Mouse (Mus musculus) kidney, embryonic 15.5 days (tissue): ENCODE results near the gene Plce1. TPM values are rescaled to one million over a fixed set of nuclear protein-coding genes. Genes with fewer than 3 reads are reported as not detected.

ENCODE experiments used
- ATAC-seq: fragments of 200-750 bp; cut with Nextera tagmentation; replicated peaks from 2 replicates; pipeline ENCODE4 v1.8.0; 2017; ENCODE audit warnings: moderate TSS enrichment; ENCODE audit not compliant: low FRiP score
- H3K27ac ChIP-seq: fragments of 300-500 bp; sonication (generic); 2 replicates; pipeline ENCODE4 v1.5.1; 2015; ENCODE audit warnings: mild to moderate bottlenecking, inconsistent platforms
- H3K27me3 ChIP-seq: fragments of 300-500 bp; sonication (generic); 2 replicates; pipeline ENCODE4 v1.6.1; 2015; ENCODE audit warnings: inconsistent platforms
- H3K36me3 ChIP-seq: fragments of 300-500 bp; sonication (generic); 2 replicates; pipeline ENCODE4 v1.6.1; 2015; ENCODE audit warnings: inconsistent platforms
- H3K4me1 ChIP-seq: fragments of 300-500 bp; sonication (generic); 2 replicates; pipeline ENCODE4 v1.6.1; 2015; ENCODE audit warnings: inconsistent platforms
- H3K4me2 ChIP-seq: fragments of 300-500 bp; sonication (generic); 2 replicates; pipeline ENCODE4 v1.6.1; 2015; ENCODE audit warnings: moderate library complexity, mild to moderate bottlenecking, inconsistent platforms
- H3K4me3 ChIP-seq: fragments of 300-500 bp; sonication (generic); replicated peaks from 2 replicates; pipeline ENCODE4 v1.5.1; 2015; ENCODE audit warnings: mild to moderate bottlenecking, inconsistent platforms
- H3K9ac ChIP-seq: fragments of 300-500 bp; sonication (generic); 2 replicates; pipeline ENCODE4 v1.6.1; 2015; ENCODE audit warnings: mild to moderate bottlenecking, inconsistent platforms
- H3K9me3 ChIP-seq: fragments of 300-500 bp; sonication (generic); replicated peaks from 2 replicates; pipeline ENCODE4 v1.6.1; 2016; ENCODE audit warnings: inconsistent platforms
- WGBS: fragments of 180-500 bp; shearing (Covaris S2); methylation state at CpG from one replicate; pipeline ENCODE4 v1.1.7; 2015; ENCODE audit warnings: mixed read lengths; 5-methylcytosine and 5-hydroxymethylcytosine counted together
- polyA plus RNA-seq: library from polyadenylated mRNA; unstranded; fragments of >200 nt; fragmentation: Nextera tagmentation; extraction: Ambion mirVana; gene quantifications from 2 replicates; pipeline ENCODE4 v1.2.1, GENCODE M21; 2015

Gene Plce1
- polyA plus RNA-seq, 1 experiment from 2014 or later = 3.6 TPM

GRCm38 (mm10) chr19:38596096-38596495 is 115.2 kb downstream of the Plce1 start:
- WGBS = 89% methylated on average over 4 of the region's 4 CpGs
- H3K4me1 ChIP-seq = no peaks in the 10 kb centered on the region

GRCm38 (mm10) chr19:38597392-38597791 is 116.5 kb downstream of the Plce1 start:
- Histone ChIP-seq H3K4me1 (no peaks in the 10 kb centered on the region), H3K9me3 (no peaks in the 10 kb centered on the region), H3K27ac (no peak overlapping the region), H3K4me3 (no peak overlapping the region), H3K4me2 (no peak overlapping the region), H3K36me3 (no peaks in the 10 kb centered on the region), H3K9ac (no peak overlapping the region), H3K27me3 (no peaks in the 10 kb centered on the region)
- WGBS = 90% methylated on average over 2 of the region's 2 CpGs
- no peak for ATAC-seq

More at GRCm38 (mm10) chr19:38596096-38596495, 115.2 kb downstream of the Plce1 start:
- Histone ChIP-seq H3K4me2 (no peak overlapping the region), H3K27ac (no peak overlapping the region), H3K4me3 (no peak overlapping the region), H3K9me3 (no peaks in the 10 kb centered on the region), H3K27me3 (no peaks in the 10 kb centered on the region), H3K9ac (no peak overlapping the region), H3K36me3 (no peaks in the 10 kb centered on the region)
- ATAC-seq = no peak

- no peak overlapping the region for H3K27ac ChIP-seq
- no peak overlapping the region for H3K4me2 ChIP-seq
- no peaks in the 10 kb centered on the region for H3K27me3 ChIP-seq
- H3K4me3 ChIP-seq = no peak overlapping the region
- H3K9ac ChIP-seq = no peak overlapping the region
- no peak for ATAC-seq
- H3K4me1 ChIP-seq = no peaks in the 10 kb centered on the region
- no peaks in the 10 kb centered on the region for H3K9me3 ChIP-seq
- no peaks in the 10 kb centered on the region for H3K36me3 ChIP-seq
- 79% methylated on average over 3 of the region's 3 CpGs for WGBS
Measured at GRCm38 (mm10) chr19:38599001-38599400, 118.1 kb downstream of the Plce1 start.

- WGBS = 87% methylated on average over 5 of the region's 5 CpGs
- ATAC-seq = no peak
Measured at GRCm38 (mm10) chr19:38601127-38601526, 120.2 kb downstream of the Plce1 start.

GRCm38 (mm10) chr19:38602811-38603210 is 121.9 kb downstream of the Plce1 start:
- no peak overlapping the region for H3K27ac ChIP-seq
- WGBS = 79% methylated on average over 9 of the region's 9 CpGs
- no peak overlapping the region for H3K4me3 ChIP-seq
- no peak overlapping the region for H3K9ac ChIP-seq
- no peaks in the 10 kb centered on the region for H3K36me3 ChIP-seq
- H3K9me3 ChIP-seq = no peaks in the 10 kb centered on the region
- no peak for ATAC-seq
- H3K27me3 ChIP-seq = no peaks in the 10 kb centered on the region
- H3K4me2 ChIP-seq = no peak overlapping the region
- H3K4me1 ChIP-seq = no peaks in the 10 kb centered on the region

More at GRCm38 (mm10) chr19:38601127-38601526, 120.2 kb downstream of the Plce1 start:
- Histone ChIP-seq H3K27ac (no peak overlapping the region), H3K4me1 (no peaks in the 10 kb centered on the region), H3K4me2 (no peak overlapping the region), H3K27me3 (no peaks in the 10 kb centered on the region), H3K4me3 (no peak overlapping the region), H3K9me3 (no peaks in the 10 kb centered on the region), H3K9ac (no peak overlapping the region), H3K36me3 (no peaks in the 10 kb centered on the region)

- WGBS = 85% methylated on average over 5 of the region's 5 CpGs
- H3K27me3 ChIP-seq = no peaks in the 10 kb centered on the region
- H3K9ac ChIP-seq = no peak overlapping the region
- H3K27ac ChIP-seq = no peak overlapping the region
- H3K4me1 ChIP-seq = no peaks in the 10 kb centered on the region
- H3K4me3 ChIP-seq = no peak overlapping the region
- H3K4me2 ChIP-seq = no peak overlapping the region
- no peaks in the 10 kb centered on the region for H3K9me3 ChIP-seq
- no peak for ATAC-seq
- no peaks in the 10 kb centered on the region for H3K36me3 ChIP-seq
Measured at GRCm38 (mm10) chr19:38607236-38607635, 126.3 kb downstream of the Plce1 start.

GRCm38 (mm10) chr19:38608951-38609654 is 128.2 kb downstream of the Plce1 start:
- ATAC-seq = no peak
- H3K9me3 ChIP-seq = no peaks in the 10 kb centered on the region
- no peaks in the 10 kb centered on the region for H3K36me3 ChIP-seq
- no peak overlapping the region for H3K4me3 ChIP-seq
- no peaks in the 10 kb centered on the region for H3K27me3 ChIP-seq
- WGBS = 83% methylated on average over 8 of the region's 8 CpGs
- H3K9ac ChIP-seq = no peak overlapping the region
- no peak overlapping the region for H3K27ac ChIP-seq
- no peak overlapping the region for H3K4me2 ChIP-seq
- H3K4me1 ChIP-seq = no peaks in the 10 kb centered on the region

GRCm38 (mm10) chr19:38610291-38610690 is 129.4 kb downstream of the Plce1 start:
- Histone ChIP-seq H3K9me3 (no peaks in the 10 kb centered on the region), H3K27me3 (no peaks in the 10 kb centered on the region), H3K4me1 (no peaks in the 10 kb centered on the region), H3K36me3 (no peaks in the 10 kb centered on the region), H3K9ac (no peak overlapping the region), H3K4me3 (no peak overlapping the region), H3K27ac (no peak overlapping the region), H3K4me2 (no peak overlapping the region)
- ATAC-seq = no peak
- 91% methylated on average over 2 of the region's 2 CpGs for WGBS

- H3K27me3 ChIP-seq = no peaks in the 10 kb centered on the region
- no peaks in the 10 kb centered on the region for H3K4me1 ChIP-seq
- H3K4me2 ChIP-seq = no peak overlapping the region
- H3K9me3 ChIP-seq = no peaks in the 10 kb centered on the region
- ATAC-seq = no peak
- 83% methylated on average over 8 of the region's 8 CpGs for WGBS
- H3K4me3 ChIP-seq = no peak overlapping the region
- no peaks in the 10 kb centered on the region for H3K36me3 ChIP-seq
- no peak overlapping the region for H3K27ac ChIP-seq
- H3K9ac ChIP-seq = no peak overlapping the region
Measured at GRCm38 (mm10) chr19:38610809-38611208, 129.9 kb downstream of the Plce1 start.

- H3K9me3 ChIP-seq = no peaks in the 10 kb centered on the region
- no peaks in the 10 kb centered on the region for H3K27me3 ChIP-seq
- H3K4me1 ChIP-seq = no peaks in the 10 kb centered on the region
- H3K4me2 ChIP-seq = no peak overlapping the region
- no peaks in the 10 kb centered on the region for H3K36me3 ChIP-seq
- no peak for ATAC-seq
- WGBS = 64% methylated on average over 11 of the region's 11 CpGs
- no peak overlapping the region for H3K4me3 ChIP-seq
- no peak overlapping the region for H3K27ac ChIP-seq
- no peak overlapping the region for H3K9ac ChIP-seq
Measured at GRCm38 (mm10) chr19:38614067-38614675, 133.3 kb downstream of the Plce1 start.

- no peak overlapping the region for H3K9ac ChIP-seq
Measured at GRCm38 (mm10) chr19:38615356-38615755, 134.4 kb downstream of the Plce1 start.

GRCm38 (mm10) chr19:38620134-38620533 is 139.2 kb downstream of the Plce1 start:
- H3K9me3 ChIP-seq = no peaks in the 10 kb centered on the region
- no peaks in the 10 kb centered on the region for H3K36me3 ChIP-seq
- H3K9ac ChIP-seq = no peak overlapping the region
- WGBS = 55% methylated on average over 4 of the region's 4 CpGs
- H3K4me3 ChIP-seq = no peak overlapping the region
- no peak overlapping the region for H3K4me2 ChIP-seq
- no peaks in the 10 kb centered on the region for H3K27me3 ChIP-seq
- no peaks in the 10 kb centered on the region for H3K4me1 ChIP-seq
- no peak overlapping the region for H3K27ac ChIP-seq
- ATAC-seq = no peak

More at GRCm38 (mm10) chr19:38615356-38615755, 134.4 kb downstream of the Plce1 start:
- no peaks in the 10 kb centered on the region for H3K4me1 ChIP-seq
- no peak overlapping the region for H3K4me2 ChIP-seq
- no peaks in the 10 kb centered on the region for H3K9me3 ChIP-seq
- H3K27ac ChIP-seq = no peak overlapping the region
- H3K36me3 ChIP-seq = no peaks in the 10 kb centered on the region
- no peaks in the 10 kb centered on the region for H3K27me3 ChIP-seq
- 24% methylated on average over 6 of the region's 6 CpGs for WGBS
- peak; percentile 43; the same call in 1 of the 2 replicates for ATAC-seq
- H3K4me3 ChIP-seq = no peak overlapping the region
